Mouse (Mus musculus) C2C12 (cell line): ENCODE results near the gene Pon2. TPM values are rescaled to one million over a fixed set of nuclear protein-coding genes. Genes with fewer than 3 reads are reported as not detected.

Experiments used
- H3K27me3 ChIP-seq: one replicate; pipeline ENCODE4 v1.6.1; 2011; ENCODE audit not compliant: control insufficient read depth, insufficient read depth, insufficient read length
- H3K36me3 ChIP-seq: one replicate; pipeline ENCODE4 v1.6.1; 2011; ENCODE audit not compliant: control insufficient read depth, insufficient read depth
- H3K4me3 ChIP-seq: one replicate; pipeline ENCODE4 v1.5.1; 2011; ENCODE audit warnings: mild to moderate bottlenecking, control low read depth; ENCODE audit not compliant: poor library complexity, insufficient read depth, severe bottlenecking
- H3K79me2 ChIP-seq: one replicate; pipeline ENCODE4 v1.6.1; 2011; ENCODE audit not compliant: control insufficient read depth, insufficient read depth
- H3K79me3 ChIP-seq: one replicate; pipeline ENCODE4 v1.6.1; 2011; ENCODE audit warnings: low read depth, control low read depth
- H3ac ChIP-seq: one replicate; pipeline ENCODE3; 2011; ENCODE audit warnings: low read depth; ENCODE audit not compliant: control insufficient read depth, insufficient read length
- CEBPB ChIP-seq: IDR thresholded peaks from one replicate; pipeline ENCODE4 v1.6.1; 2011; ENCODE audit warnings: low read depth, mild to moderate bottlenecking, control low read depth, moderate library complexity
- CTCF ChIP-seq: IDR thresholded peaks from one replicate; pipeline ENCODE4 v1.5.1; 2011; ENCODE audit not compliant: control insufficient read depth, insufficient read depth, insufficient read length
- FOSL1 ChIP-seq: IDR thresholded peaks from one replicate; pipeline ENCODE4 v1.8.0; 2011; ENCODE audit warnings: mild to moderate bottlenecking, low read length; ENCODE audit not compliant: poor library complexity, insufficient read depth, severe bottlenecking
- MAX ChIP-seq: IDR thresholded peaks from one replicate; pipeline ENCODE4 v1.6.1; 2011; ENCODE audit warnings: mild to moderate bottlenecking, control low read depth
- MYOD1 ChIP-seq: IDR thresholded peaks from one replicate; pipeline ENCODE4 v1.6.1; 2011; ENCODE audit warnings: low read depth; ENCODE audit not compliant: control insufficient read depth, insufficient read length
- MYOG ChIP-seq: IDR thresholded peaks from one replicate; pipeline ENCODE4 v1.6.1; 2011; ENCODE audit not compliant: control insufficient read depth, insufficient read length; ENCODE audit errors: extremely low read depth
- USF1 ChIP-seq: IDR thresholded peaks from one replicate; pipeline ENCODE4 v1.6.1; 2011; ENCODE audit warnings: low read depth, mild to moderate bottlenecking, control low read depth, moderate library complexity
- polyA plus RNA-seq: library from polyadenylated mRNA; unstranded; fragments of >200 nt; fragmentation: generic; extraction: Trizol; gene quantifications from one replicate; pipeline ENCODE4 v1.2.1, GENCODE M21; 2012; ENCODE audit warnings: missing spikeins

Gene Pon2
- polyA plus RNA-seq, 1 experiment, result 8.4 TPM

DNA sequence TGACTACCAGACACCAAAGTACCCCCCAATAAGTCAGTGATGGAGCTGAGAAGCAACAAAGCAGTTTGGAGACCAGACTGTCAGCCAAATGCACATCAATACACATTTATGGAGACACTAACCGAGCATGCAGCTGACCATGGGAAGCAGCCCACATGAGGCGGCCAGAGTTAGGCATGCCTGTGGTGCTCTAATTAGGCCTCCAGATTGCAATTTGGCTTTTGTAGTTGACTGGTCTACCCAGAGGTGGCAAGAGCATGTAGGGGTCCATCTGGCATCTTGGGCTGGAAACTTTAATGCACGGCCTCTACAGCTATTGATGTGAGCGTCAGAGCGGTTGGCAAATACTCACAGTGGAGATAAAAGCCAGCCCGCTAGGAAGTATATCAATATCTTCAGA is 52.3 kb downstream of the Pon2 start:
- H3ac ChIP-seq, result no peak overlapping the region
- TF ChIP-seq MAX (no peak), MYOD1 (no peak), MYOG (no peak), CEBPB (no peak), USF1 (no peak), FOSL1 (no peak), CTCF (no peak)
- H3K4me3 ChIP-seq, result no peak overlapping the region
- no peaks in the 10 kb centered on the region for H3K79me2 ChIP-seq
- no peaks in the 10 kb centered on the region for H3K27me3 ChIP-seq
- H3K36me3 ChIP-seq, result no peaks in the 10 kb centered on the region
- no peaks in the 10 kb centered on the region for H3K79me3 ChIP-seq

GRCm38 (mm10) chr6:5238799-5239198 is 59.5 kb downstream of the Pon2 start:
- H3K79me3 ChIP-seq, result no peaks in the 10 kb centered on the region
- no peak overlapping the region for H3K4me3 ChIP-seq
- no peaks in the 10 kb centered on the region for H3K79me2 ChIP-seq
- TF ChIP-seq CEBPB, result no peak
- no peak for TF ChIP-seq FOSL1
- TF ChIP-seq USF1, result no peak
- TF ChIP-seq MAX, result no peak
- TF ChIP-seq MYOG, result no peak
- TF ChIP-seq MYOD1, result no peak
- TF ChIP-seq CTCF, result no peak
- no peaks in the 10 kb centered on the region for H3K36me3 ChIP-seq
- H3ac ChIP-seq, result no peak overlapping the region
- no peaks in the 10 kb centered on the region for H3K27me3 ChIP-seq

DNA sequence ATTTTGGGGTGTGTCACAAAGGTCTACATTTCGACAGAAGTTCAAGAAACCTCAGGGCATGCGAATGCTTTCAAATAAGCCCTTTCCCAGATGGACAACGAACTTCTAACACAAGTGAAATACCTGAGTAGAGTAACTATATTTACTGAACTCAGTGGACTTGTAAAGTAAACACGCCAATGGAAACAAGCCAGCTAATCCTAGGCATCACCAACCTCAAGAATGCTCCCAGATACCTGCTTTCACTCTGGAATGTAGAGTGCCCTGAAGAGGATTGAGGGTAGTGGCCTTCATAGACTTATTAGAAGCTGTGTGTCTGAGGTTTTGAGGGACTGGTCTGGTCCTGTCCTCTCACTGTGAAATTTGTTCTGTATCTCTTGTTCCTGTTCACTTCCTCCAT is 60.7 kb downstream of the Pon2 start:
- no peak for TF ChIP-seq MYOG
- TF ChIP-seq CTCF, result no peak
- Histone ChIP-seq H3K36me3 (no peaks in the 10 kb centered on the region), H3K79me3 (no peaks in the 10 kb centered on the region), H3K79me2 (no peaks in the 10 kb centered on the region), H3K27me3 (no peaks in the 10 kb centered on the region), H3ac (no peak overlapping the region), H3K4me3 (no peak overlapping the region)

GRCm38 (mm10) chr6:5236843-5237371 is 61.3 kb downstream of the Pon2 start:
- no peak overlapping the region for H3ac ChIP-seq
- H3K4me3 ChIP-seq, result no peak overlapping the region
- no peaks in the 10 kb centered on the region for H3K27me3 ChIP-seq
- H3K36me3 ChIP-seq, result no peaks in the 10 kb centered on the region
- TF ChIP-seq CTCF (no peak), CEBPB (no peak), MYOG (no peak), USF1 (no peak), FOSL1 (no peak), MAX (no peak), MYOD1 (no peak)
- no peaks in the 10 kb centered on the region for H3K79me3 ChIP-seq
- H3K79me2 ChIP-seq, result no peaks in the 10 kb centered on the region

DNA sequence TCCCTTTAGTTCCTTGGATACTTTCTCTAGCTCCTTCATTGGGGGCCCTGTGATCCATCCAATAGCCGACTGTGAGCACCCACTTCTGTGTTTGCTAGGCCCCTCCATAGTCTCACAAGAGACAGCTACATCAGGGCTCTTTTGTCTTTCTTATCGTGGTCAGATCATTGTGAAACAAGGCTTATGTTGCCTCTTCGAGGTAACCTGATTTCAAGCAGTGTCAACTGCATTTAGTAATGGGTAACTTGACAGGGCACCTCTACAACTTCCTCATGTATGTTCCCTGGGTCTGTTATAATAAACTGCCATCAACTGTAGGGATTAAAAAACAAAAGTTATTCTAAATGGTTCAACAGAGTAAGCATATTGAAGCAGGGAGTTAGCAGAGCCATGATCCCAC is 63.7 kb downstream of the Pon2 start:
- Histone ChIP-seq H3ac (no peak overlapping the region), H3K79me2 (no peaks in the 10 kb centered on the region), H3K4me3 (no peak overlapping the region), H3K36me3 (no peaks in the 10 kb centered on the region), H3K79me3 (no peaks in the 10 kb centered on the region), H3K27me3 (no peaks in the 10 kb centered on the region)
- TF ChIP-seq CEBPB (no peak), USF1 (no peak), MAX (no peak), MYOG (no peak), MYOD1 (no peak), FOSL1 (no peak), CTCF (no peak)

DNA sequence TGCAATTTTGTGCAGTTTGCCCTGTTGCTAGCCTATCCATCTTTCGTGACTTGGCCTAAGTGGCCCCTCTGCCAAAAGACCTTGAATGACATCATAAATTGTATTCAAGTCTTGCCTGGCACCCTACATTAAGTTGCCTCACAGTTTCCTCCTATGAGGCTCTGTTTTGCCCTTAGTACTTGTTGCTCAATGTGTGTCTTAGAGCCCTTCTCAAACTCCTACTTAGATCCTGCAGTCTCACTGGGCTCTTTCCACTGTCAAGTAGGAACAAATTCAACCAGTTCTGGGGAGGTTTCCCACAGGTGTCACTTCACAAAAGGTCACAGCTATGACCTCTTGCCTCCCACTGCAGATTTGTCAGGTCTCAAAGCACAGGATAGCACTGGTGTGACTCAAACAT is 64.4 kb downstream of the Pon2 start:
- no peaks in the 10 kb centered on the region for H3K79me3 ChIP-seq
- TF ChIP-seq MAX (no peak), USF1 (no peak), FOSL1 (no peak), CTCF (no peak), CEBPB (no peak), MYOG (no peak), MYOD1 (no peak)
- H3K79me2 ChIP-seq, result no peaks in the 10 kb centered on the region
- H3K36me3 ChIP-seq, result no peaks in the 10 kb centered on the region
- no peak overlapping the region for H3K4me3 ChIP-seq
- H3ac ChIP-seq, result no peak overlapping the region
- H3K27me3 ChIP-seq, result no peaks in the 10 kb centered on the region
